Mouse (Mus musculus) brain, embryonic 14.5 days (tissue): Measurements from ENCODE around the gene Ikbke.

Source experiments
- CTCF ChIP-seq: fragments of 200-500 bp; IDR thresholded peaks from 2 replicates; pipeline ENCODE4 v1.5.1; 2012; ENCODE audit warnings: inconsistent platforms, mild to moderate bottlenecking, moderate library complexity, borderline replicate concordance; ENCODE audit not compliant: insufficient read depth, insufficient read length; ENCODE audit errors: extremely low read depth
- POLR2A ChIP-seq: fragments of 200-500 bp; IDR thresholded peaks from 2 replicates; pipeline ENCODE4 v1.6.1; 2012; ENCODE audit warnings: mild to moderate bottlenecking, inconsistent platforms, borderline replicate concordance; ENCODE audit not compliant: poor library complexity, insufficient read depth, insufficient read length, severe bottlenecking; ENCODE audit errors: extremely low read depth

DNA sequence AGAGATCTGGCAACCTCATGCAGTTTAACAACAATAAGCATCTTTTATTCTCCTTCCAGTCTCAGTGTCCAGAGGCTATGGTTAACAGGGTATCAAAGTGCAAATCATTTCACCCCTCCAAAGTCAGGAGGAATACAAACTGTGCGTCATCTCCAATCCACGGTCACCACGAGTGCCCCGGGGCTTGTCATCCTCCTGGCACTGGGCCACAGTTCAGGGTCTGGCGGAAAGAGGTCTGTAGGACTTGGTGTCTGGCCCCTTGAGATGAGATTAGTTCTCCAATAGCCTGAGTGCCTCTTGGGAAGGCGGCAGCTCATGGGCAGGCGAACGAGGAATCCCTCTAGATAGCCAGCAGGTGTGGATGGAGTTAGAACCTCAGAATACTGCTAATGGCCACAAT is 15.8 kb upstream of the Ikbke start:
- TF ChIP-seq CTCF, result no peak
- no peak for TF ChIP-seq POLR2A
